Mouse (Mus musculus) left cerebral cortex, adult 2 months (tissue): ENCODE measurements at regions not wholly inside any gene's neighbourhood (a gene's known extent, or its start where the extent isn't known, plus 50 kb on each side); places are given as distances from the start of the nearest gene placed in this dataset.
"Not testable (repeated sequence)": the region's sequence is repeated elsewhere in the genome, so short reads cannot be mapped to it uniquely, and the experiment has no call there.

Source experiments
- DNase-seq, 2 experiments: peaks; one replicate each; pipeline ENCODE4 v3.0.0; 2021 to 2022; ENCODE audit warnings: low spot score in 2 of 2, mixed read lengths in 1 of 2; ENCODE audit errors: extremely low spot score in 1 of 2
- H3K27ac ChIP-seq: fragments of 200-600 bp; 2 replicates; pipeline ENCODE4 v1.8.1; 2022
- H3K4me3 ChIP-seq: fragments of 200-600 bp; 2 replicates; pipeline ENCODE4 v1.8.1; 2022
- CTCF ChIP-seq: fragments of 200-600 bp; IDR thresholded peaks from 2 replicates; pipeline ENCODE4 v1.8.1; 2022; ENCODE audit warnings: antibody characterized with exemption, mild to moderate bottlenecking, moderate library complexity
- intact Hi-C: fragments of 180-260 bp; cut with DNase I; formaldehyde crosslinking; loops from one replicate; pipeline ENCODE4 v1.15.1; 2025

- no peak for TF ChIP-seq CTCF
- no peak overlapping the region for H3K4me3 ChIP-seq
- no peak for DNase-seq
- H3K27ac ChIP-seq = no peak overlapping the region
- intact Hi-C loops = no loop called here
Measured at GRCm38 (mm10) chr14:104206602-104207001, 261.2 kb downstream of the Pou4f1 start.

- DNase-seq = no peak
- H3K27ac ChIP-seq = no peak overlapping the region
- TF ChIP-seq CTCF = peak; percentile 24
- no peak overlapping the region for H3K4me3 ChIP-seq
- intact Hi-C loops = no loop called here
Measured at GRCm38 (mm10) chr14:104203239-104203986, 264.4 kb downstream of the Pou4f1 start.

DNA sequence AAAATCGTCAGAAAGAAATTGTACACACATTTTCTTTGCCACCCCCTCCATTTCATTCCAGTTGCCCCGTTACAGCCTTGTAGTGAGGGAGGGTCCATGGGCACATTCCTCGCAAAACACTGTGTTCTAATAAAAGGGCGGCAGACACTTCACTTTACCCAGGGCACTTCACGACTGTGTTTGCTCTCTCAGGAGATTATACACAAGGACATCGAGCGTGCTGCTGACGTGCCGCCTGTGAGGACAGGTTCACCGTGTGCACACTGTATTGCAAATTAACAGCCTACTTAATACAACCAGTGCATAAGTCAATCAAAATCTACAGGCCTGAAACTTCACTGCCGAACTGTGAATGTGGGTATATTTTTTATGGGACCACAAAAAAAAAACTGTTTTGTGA lies 274.6 kb downstream of the Pou4f1 start:
- intact Hi-C loops = no loop called here
- Histone ChIP-seq H3K27ac (no peak overlapping the region), H3K4me3 (no peak overlapping the region)
- TF ChIP-seq CTCF = no peak
- no peak for DNase-seq

GRCm38 (mm10) chr14:104175122-104175521 lies 292.7 kb downstream of the Pou4f1 start:
- TF ChIP-seq CTCF = no peak
- DNase-seq = no peak
- Histone ChIP-seq H3K27ac (no peak overlapping the region), H3K4me3 (no peak overlapping the region)
- intact Hi-C loops = loop anchor here (10.0 kb wide), 1 partner anchor 140 kb away; no protein-coding TSS in a partner anchor

- no peak overlapping the region for H3K4me3 ChIP-seq
- DNase-seq = no peak
- peak; percentile 27 for TF ChIP-seq CTCF
- intact Hi-C loops = loop anchor here (10.0 kb wide), 1 partner anchor 62 kb away; no protein-coding TSS in a partner anchor
- no peak overlapping the region for H3K27ac ChIP-seq
Measured at GRCm38 (mm10) chr14:104146841-104147240, 302.6 kb upstream of the Ednrb start.

GRCm38 (mm10) chr14:104145395-104145794 lies 301.2 kb upstream of the Ednrb start:
- intact Hi-C loops = loop anchor here (10.0 kb wide), 1 partner anchor 61 kb away; no protein-coding TSS in a partner anchor
- Histone ChIP-seq H3K27ac (no peak overlapping the region), H3K4me3 (no peak overlapping the region)
- TF ChIP-seq CTCF = no peak
- no peak for DNase-seq

- Histone ChIP-seq H3K27ac (no peak overlapping the region), H3K4me3 (no peak overlapping the region)
- no peak for DNase-seq
- no peak for TF ChIP-seq CTCF
- intact Hi-C loops = no loop called here
Measured at GRCm38 (mm10) chr14:104114986-104115951, 271.1 kb upstream of the Ednrb start.

- DNase-seq = no peak
- intact Hi-C loops = no loop called here
- no peak for TF ChIP-seq CTCF
- Histone ChIP-seq H3K27ac (no peak overlapping the region), H3K4me3 (no peak overlapping the region)
Measured at GRCm38 (mm10) chr14:104114182-104114581, 270.0 kb upstream of the Ednrb start.

DNA sequence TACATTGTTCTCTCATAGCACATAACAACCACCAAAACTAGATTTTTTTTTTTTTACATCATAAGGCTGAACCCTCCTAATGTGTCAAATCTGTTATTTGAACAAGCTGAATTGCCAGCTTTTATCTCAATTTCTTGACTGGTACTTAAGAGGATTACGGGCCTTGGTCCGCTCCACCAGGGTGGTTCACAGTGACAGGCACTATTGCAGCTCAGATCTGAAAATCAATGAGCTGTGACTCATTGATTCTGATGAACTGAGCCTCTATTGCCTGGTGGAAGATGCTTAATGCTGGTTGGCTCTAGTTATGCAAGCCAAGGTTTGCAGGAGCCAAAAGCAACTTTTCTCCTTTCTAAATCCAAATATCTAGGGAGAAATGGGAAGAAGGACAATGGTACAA lies 269.2 kb upstream of the Ednrb start:
- no peak for DNase-seq
- H3K4me3 ChIP-seq = no peak overlapping the region
- intact Hi-C loops = no loop called here
- no peak overlapping the region for H3K27ac ChIP-seq
- no peak for TF ChIP-seq CTCF

DNA sequence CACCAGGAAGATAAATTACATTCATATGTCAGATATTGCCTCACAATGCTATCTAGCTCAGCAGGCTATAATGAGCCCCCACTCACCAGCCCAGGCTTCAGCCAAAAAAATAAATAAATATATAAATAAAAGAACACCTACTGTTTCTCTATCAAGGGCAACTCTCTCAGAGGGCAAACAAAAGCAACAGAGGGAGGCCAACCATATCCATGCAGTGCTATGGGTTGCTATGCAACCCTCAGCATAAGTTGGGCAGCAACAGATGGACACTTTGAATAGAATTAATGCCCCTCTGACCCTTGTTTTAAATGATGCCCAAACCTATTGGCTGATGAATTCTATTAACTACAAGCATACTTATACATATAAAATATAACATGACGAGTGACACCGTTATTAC lies 242.2 kb upstream of the Ednrb start:
- intact Hi-C loops = loop anchor here (10.0 kb wide), 1 partner anchor 58 kb away; no protein-coding TSS in a partner anchor
- Histone ChIP-seq H3K4me3 (no peak overlapping the region), H3K27ac (no peak overlapping the region)
- no peak for TF ChIP-seq CTCF
- no peak for DNase-seq

DNA sequence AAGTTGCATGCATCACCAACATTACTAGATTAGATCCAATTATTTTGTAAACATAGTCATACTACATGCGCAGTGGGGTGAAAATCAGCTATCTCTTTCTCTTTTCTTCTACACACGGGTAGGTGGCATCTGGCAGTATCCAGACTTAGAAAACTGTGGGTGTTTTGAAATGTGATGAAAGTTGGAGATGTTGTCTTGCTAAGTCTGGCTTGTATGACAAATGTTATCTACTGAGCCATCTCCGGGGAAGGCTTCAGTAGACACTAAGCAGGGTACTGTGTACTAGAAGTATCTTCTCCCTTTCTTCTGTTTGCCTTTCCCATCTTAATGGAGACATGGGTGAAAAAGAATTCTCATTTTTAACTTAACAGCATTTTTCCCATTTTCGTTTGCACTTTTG lies 220.0 kb upstream of the Ednrb start:
- intact Hi-C loops, H3K4me3 ChIP-seq, H3K27ac ChIP-seq, DNase-seq: not testable (repeated sequence)

GRCm38 (mm10) chr14:104053697-104054096 lies 209.5 kb upstream of the Ednrb start:
- TF ChIP-seq CTCF = no peak
- H3K4me3 ChIP-seq = no peak overlapping the region
- no peak overlapping the region for H3K27ac ChIP-seq
- intact Hi-C loops = no loop called here
- no peak for DNase-seq
